18 mouse cellular contexts compared by ENCODE assay signal in genomic region chrX:6453220-6453619, GRCm38 (mm10). TPM values are rescaled to one million over a fixed set of nuclear protein-coding genes. Genes with fewer than 3 reads are reported as not detected.
"Had no signal": no experiment of that assay in that cellular context is flagged by ENCODE, and none has a peak within 500 bp of the region (broad histone marks: within the 10 kb centered on the region; RNA-seq: fewer than 3 reads in every experiment).

No protein-coding gene starts in this region.

- H3K36me3 ChIP-seq: lung, embryonic 15.5 days; midbrain, embryonic 13.5 days; midbrain, embryonic 15.5 days; neural tube, embryonic 12.5 days; stomach, embryonic 15.5 days had no signal

- H3K4me2 ChIP-seq: lung, embryonic 15.5 days; midbrain, embryonic 11.5 days; midbrain, embryonic 13.5 days; midbrain, embryonic 15.5 days; neural tube, embryonic 12.5 days; stomach, embryonic 15.5 days had no signal

- DNase-seq: lung, adult 2 months; lung, postnatal 14 days; lung, postnatal 36 days; right cerebral cortex, postnatal 14 days; thymus, adult 2 months; thymus, postnatal 25 days; thymus, postnatal 4 days had no signal

- H3K9me3 ChIP-seq: lung, embryonic 15.5 days; megakaryocyte, embryonic 14.5 days; midbrain, embryonic 13.5 days; midbrain, embryonic 15.5 days; neural tube, embryonic 12.5 days; stomach, embryonic 15.5 days had no signal

- ATAC-seq: lung, postnatal 0 days; midbrain, embryonic 13.5 days; midbrain, embryonic 15.5 days had no signal

- H3K4me1 ChIP-seq: lung, embryonic 15.5 days; midbrain, embryonic 13.5 days; midbrain, embryonic 15.5 days; neural tube, embryonic 12.5 days; stomach, embryonic 15.5 days had no signal

- H3K27ac ChIP-seq: lung, embryonic 15.5 days; macrophage; midbrain, embryonic 13.5 days; midbrain, embryonic 15.5 days; neural tube, embryonic 12.5 days; stomach, embryonic 15.5 days; stomach, postnatal 0 days had no signal

- H3K4me3 ChIP-seq: lung, embryonic 15.5 days; megakaryocyte, embryonic 14.5 days; midbrain, embryonic 13.5 days; midbrain, embryonic 15.5 days; neural tube, embryonic 12.5 days; stomach, embryonic 15.5 days had no signal

- H3K9ac ChIP-seq: lung, embryonic 15.5 days; midbrain, embryonic 13.5 days; midbrain, embryonic 15.5 days; neural tube, embryonic 12.5 days; stomach, embryonic 15.5 days had no signal

- H3K27me3 ChIP-seq: lung, embryonic 15.5 days; megakaryocyte, embryonic 14.5 days; midbrain, embryonic 13.5 days; midbrain, embryonic 15.5 days; neural tube, embryonic 12.5 days; stomach, embryonic 15.5 days had no signal

RNA-seq across cellular contexts. Expression of gene Shroom4, which starts 53.6 kb away (rescaled TPM):
- total RNA-seq: monocyte, adult 5-6 weeks had no signal
